Mouse (Mus musculus) gastrocnemius, adult 2 months (tissue): ENCODE data around the gene Slc43a3. TPM values are rescaled to one million over a fixed set of nuclear protein-coding genes. Genes with fewer than 3 reads are reported as not detected.

Experiments
- DNase-seq: peaks from one replicate; pipeline ENCODE4 v3.0.0; 2022
- H3K27ac ChIP-seq: fragments of 200-600 bp; 2 replicates; pipeline ENCODE4 v1.8.1; 2022; ENCODE audit warnings: mild to moderate bottlenecking
- H3K4me3 ChIP-seq: fragments of 200-600 bp; 2 replicates; pipeline ENCODE4 v1.8.1; 2022; ENCODE audit warnings: mild to moderate bottlenecking, moderate library complexity
- CTCF ChIP-seq: fragments of 200-600 bp; IDR thresholded peaks from 2 replicates; pipeline ENCODE4 v1.8.1; 2022; ENCODE audit warnings: antibody characterized with exemption, mild to moderate bottlenecking, moderate library complexity
- intact Hi-C: fragments of 180-260 bp; cut with DNase I; formaldehyde crosslinking; loops from one replicate; pipeline ENCODE4 v1.15.1; 2025
- total RNA-seq, 2 experiments: library from RNA; stranded (reverse); gene quantifications; 2 replicates each; pipeline ENCODE4 v1.2.3; 2021

Slc43a3 gene
- total RNA-seq, 2 experiments from 2014 or later: 26.4 to 30.2 TPM

DNA sequence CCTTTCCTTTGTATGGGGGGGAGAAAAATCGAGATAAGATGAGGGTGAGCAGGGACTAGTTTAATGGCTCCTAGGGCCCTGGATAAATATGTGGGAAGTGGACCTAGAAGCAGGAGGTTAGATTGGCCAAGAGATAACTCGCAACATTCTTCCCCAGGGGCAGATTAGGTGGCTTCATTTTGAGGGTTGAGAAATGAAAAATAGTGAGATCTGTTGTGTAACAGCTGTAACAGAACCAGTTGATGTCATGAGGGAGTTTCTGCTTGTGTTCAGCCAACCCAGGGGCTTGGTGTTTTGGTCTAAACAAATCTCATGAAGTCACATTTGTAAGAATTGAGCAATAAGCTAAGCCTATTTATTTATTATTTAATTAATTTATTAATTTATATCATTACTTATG lies 5.0 kb downstream of the Slc43a3 start:
- Histone ChIP-seq H3K4me3 (no peak overlapping the region), H3K27ac (peak overlapping the region; percentile 68)
- no peak for TF ChIP-seq CTCF
- DNase-seq: no peak
- intact Hi-C loops: no loop called here

DNA sequence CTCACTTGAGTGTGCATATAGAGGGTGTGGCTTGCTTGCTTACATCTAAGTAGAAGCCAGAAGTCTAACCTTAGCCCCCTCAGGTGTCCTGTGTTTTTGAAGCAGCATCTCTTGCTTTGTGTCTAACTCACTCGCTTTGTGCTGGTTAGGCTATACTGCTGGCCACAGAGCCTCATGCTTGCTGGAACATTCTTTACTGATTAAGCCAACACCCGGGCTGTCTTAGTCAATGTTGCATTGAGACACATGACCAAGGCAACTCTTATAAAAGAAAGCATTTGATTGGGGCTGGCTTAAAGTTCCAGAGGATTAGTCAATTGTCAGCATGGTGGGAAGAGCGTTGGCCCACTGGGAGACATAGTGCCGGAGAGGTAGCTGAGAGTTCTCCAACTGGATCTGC lies 5.4 kb downstream of the Slc43a3 start:
- DNase-seq: no peak
- no peak for TF ChIP-seq CTCF
- peak overlapping the region; percentile 68 for H3K27ac ChIP-seq
- intact Hi-C loops: no loop called here
- H3K4me3 ChIP-seq: no peak overlapping the region

DNA sequence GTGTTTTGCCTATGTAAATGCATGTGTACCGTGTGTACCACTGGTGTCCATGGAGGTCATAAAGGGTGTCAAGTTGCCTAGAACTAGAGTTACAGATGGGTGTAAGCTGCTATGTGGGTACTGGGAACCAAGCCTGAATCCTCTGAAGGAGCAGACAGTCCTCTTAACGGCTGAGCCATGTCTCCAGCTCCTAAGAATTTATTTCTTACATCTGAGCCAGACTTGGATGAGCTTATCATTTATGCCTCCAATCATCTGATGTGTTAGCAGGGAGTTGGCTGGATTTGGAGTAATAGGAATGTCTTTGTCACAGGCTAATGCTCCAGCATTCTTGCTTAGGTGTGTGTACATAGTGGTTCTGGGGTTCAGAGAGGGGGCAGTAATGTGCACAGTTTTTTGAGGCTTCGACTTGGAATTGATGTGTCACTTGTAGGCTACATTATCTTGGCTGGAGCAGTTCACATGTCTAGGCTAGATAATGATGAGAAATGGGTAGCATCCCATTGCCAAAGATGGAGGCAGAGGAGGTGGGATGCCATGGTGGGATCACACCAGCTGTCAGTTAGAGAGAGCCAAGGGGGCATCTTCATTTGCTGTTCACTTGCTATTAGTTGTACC lies 10.9 kb downstream of the Slc43a3 start:
- Histone ChIP-seq H3K27ac (no peak overlapping the region), H3K4me3 (no peak overlapping the region)
- no peak for TF ChIP-seq CTCF
- no peak for DNase-seq
- intact Hi-C loops: no loop called here

DNA sequence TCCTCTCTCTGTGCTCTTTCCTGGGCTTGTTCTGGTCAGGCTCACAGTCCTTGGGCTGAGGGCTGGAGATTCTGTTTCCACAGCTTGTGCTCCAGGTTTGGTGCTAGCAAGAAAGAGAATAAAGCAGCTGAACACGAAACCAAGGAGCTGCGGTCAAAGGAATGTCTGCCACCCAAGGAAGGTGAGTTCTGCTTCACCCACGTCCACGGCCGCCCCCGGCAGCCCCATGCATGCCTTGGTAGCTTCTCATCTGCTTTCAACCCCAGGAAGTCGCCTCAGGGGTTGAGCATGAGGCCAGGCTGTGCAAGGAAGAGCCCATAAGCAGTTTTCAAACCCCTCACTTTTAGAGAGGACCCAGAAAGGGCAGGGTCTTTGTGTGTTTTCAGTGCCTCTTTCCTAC lies 11.9 kb downstream of the Slc43a3 start:
- DNase-seq: no peak
- Histone ChIP-seq H3K4me3 (no peak overlapping the region), H3K27ac (no peak overlapping the region)
- intact Hi-C loops: no loop called here
- TF ChIP-seq CTCF: no peak

DNA sequence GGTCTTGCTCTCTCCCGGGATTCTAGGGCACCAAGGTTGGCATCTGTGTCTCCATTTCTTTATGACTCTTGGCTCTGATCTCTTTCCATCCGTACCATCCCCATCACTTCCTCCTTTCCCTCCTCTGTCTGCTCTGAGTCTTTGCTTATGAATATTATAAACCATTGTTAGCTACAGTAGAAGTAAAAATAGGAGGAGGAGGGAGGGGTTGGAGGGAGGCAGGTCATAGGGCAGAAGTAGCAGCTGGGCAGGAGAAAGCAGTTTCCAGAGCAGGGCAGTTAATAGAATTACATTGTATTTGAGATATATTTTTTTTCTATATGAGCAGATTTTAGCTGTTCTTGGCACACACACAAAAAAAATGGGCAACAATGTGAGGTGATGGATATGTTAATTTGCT lies 12.3 kb downstream of the Slc43a3 start:
- DNase-seq: no peak
- H3K4me3 ChIP-seq: no peak overlapping the region
- intact Hi-C loops: no loop called here
- no peak for TF ChIP-seq CTCF
- H3K27ac ChIP-seq: no peak overlapping the region

GRCm38 (mm10) chr2:84951027-84951426 lies 14.6 kb downstream of the Slc43a3 start:
- no peak for TF ChIP-seq CTCF
- intact Hi-C loops: no loop called here
- no peak overlapping the region for H3K4me3 ChIP-seq
- DNase-seq: no peak
- H3K27ac ChIP-seq: no peak overlapping the region

DNA sequence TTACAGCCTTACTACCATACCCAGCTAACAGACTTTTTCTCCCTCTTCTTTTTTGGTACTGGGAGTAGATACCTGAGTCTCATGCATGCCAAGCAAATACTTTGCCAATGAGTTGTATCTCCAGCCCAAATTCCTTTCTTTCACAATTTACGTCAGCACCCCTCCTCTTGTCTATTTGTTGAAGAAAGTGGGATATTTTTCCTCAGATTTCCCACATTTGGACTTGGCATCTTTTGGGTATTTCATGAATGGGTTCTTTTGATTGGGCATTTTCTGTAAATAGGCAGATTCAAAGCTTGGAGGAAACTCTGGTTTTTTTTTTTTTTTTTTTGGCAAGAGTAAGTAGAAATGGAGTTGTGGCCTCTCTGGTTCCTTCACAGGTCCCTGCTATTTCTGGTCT lies 15.9 kb downstream of the Slc43a3 start:
- intact Hi-C loops: no loop called here
- Histone ChIP-seq H3K4me3 (no peak overlapping the region), H3K27ac (no peak overlapping the region)
- DNase-seq: no peak
- no peak for TF ChIP-seq CTCF

DNA sequence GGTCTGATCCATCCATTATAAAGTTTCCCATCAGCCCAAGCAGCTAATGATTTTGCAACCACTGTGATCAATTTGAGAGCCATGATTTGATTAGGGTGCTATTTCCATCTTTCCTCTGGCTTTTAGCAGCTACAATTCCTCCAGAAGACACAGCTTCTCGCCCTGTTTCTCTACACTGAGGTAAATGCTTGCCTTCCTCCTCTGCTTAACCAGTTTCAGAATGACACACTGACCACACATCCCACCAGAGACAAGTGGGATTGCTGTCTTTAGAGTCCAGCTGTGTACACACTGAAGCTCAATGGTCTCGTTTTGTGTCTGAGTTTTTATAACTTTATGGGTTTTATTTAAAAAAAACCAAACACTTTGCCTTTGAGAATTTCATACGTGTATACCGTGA lies 16.3 kb downstream of the Slc43a3 start:
- intact Hi-C loops: no loop called here
- DNase-seq: no peak
- no peak for TF ChIP-seq CTCF
- Histone ChIP-seq H3K4me3 (no peak overlapping the region), H3K27ac (no peak overlapping the region)

GRCm38 (mm10) chr2:84955435-84955834 lies 19.1 kb downstream of the Slc43a3 start:
- DNase-seq: no peak
- intact Hi-C loops: loop anchor here (5.0 kb wide), 1 partner anchor 292 kb away; no protein-coding TSS in a partner anchor
- no peak for TF ChIP-seq CTCF
- Histone ChIP-seq H3K27ac (no peak overlapping the region), H3K4me3 (no peak overlapping the region)

DNA sequence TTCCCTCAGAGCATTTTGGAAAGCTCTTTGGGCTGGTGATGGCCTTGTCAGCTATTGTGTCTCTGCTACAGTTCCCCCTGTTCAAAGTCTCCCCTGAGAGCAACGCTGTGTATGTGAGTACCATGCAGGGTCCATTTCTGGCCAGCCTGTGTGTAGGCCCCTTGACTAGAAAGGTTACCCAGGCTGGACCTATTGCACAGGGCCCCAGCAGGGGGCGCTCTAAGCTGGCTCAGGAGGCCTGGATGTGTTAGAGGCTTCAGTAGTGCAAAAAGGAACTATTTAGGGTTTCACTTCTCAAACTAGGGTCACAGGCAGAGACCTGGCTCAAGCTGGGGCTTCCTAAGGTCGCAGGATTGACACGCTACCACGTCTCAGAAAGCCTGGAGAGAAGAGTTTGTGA lies 19.9 kb downstream of the Slc43a3 start:
- Histone ChIP-seq H3K4me3 (no peak overlapping the region), H3K27ac (no peak overlapping the region)
- peak; percentile 92 for TF ChIP-seq CTCF
- intact Hi-C loops: loop anchor here (2.0 to 5.0 kb wide), 2 partner anchors 51 to 291 kb away; no protein-coding TSS in a partner anchor
- DNase-seq: peak; percentile 66

DNA sequence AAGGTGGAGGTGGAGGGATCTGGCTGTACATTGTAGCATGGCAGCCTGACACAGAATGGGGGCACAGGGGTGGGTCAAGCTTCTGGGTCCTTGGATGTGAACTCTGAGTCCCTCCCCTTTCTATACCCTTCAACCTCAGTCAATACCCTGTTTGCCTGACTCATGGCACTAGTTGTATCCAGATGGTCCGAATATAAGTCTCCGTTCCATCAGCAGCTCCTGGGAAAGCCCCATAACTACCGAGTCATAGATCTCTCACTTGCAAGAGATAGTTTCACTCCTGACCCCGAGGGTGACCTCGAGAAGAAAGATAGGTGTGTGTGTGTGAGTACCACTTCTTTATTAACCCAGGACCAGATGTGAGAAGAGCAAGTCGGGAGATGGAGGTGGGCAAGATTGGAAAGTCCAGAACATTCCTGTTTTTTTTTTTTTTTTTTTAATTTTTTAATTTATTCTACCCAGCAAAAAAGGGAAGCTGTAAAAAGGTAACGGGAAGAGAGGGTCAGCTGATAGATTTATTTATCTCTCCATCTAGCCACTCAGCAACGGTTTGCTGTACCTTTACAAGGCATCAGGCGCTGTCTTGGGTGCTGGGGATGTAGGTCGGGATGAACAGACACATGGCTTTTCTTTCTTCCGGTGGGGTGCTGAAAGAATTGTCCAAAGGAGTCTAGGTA lies 22.3 kb downstream of the Slc43a3 start:
- TF ChIP-seq CTCF: no peak
- no peak overlapping the region for H3K4me3 ChIP-seq
- H3K27ac ChIP-seq: no peak overlapping the region
- no peak for DNase-seq
- intact Hi-C loops: loop anchor here (5.0 kb wide), 1 partner anchor 289 kb away; no protein-coding TSS in a partner anchor

- Histone ChIP-seq H3K4me3 (no peak overlapping the region), H3K27ac (peak overlapping the region; percentile 63)
- DNase-seq: peak; percentile 77
- peak; percentile 20; the same call in 1 of the 2 replicates for TF ChIP-seq CTCF
- intact Hi-C loops: no loop called here
Measured at GRCm38 (mm10) chr2:84961300-84961699, 24.9 kb downstream of the Slc43a3 start.

- TF ChIP-seq CTCF: no peak
- Histone ChIP-seq H3K27ac (peak overlapping the region; percentile 63; the same call in 1 of the 2 replicates), H3K4me3 (no peak overlapping the region)
- intact Hi-C loops: no loop called here
- DNase-seq: no peak
Measured at GRCm38 (mm10) chr2:84961901-84962300, 25.5 kb downstream of the Slc43a3 start.
